ENCODE assay signal across 9 mouse cellular contexts in the genomic region with DNA sequence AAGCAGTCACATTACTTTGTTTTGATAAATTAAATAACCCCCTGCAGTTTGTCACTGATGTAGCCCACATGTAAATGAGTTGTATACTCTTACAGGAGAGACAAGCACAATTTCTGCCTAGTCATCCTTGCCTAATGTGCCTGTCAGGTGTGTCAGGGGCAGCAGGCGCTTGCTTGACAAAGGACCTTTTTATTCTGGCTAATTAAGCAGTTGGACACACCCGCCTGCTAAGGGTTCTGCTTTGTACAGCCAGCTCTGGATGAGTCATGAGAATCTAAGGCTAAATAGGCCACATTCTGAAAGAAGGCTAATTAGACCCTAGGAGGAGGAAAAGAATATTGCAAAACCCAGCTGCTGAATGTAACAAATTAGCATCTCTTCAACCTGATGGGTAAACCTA.
DNase-seq lines count a peak whose midpoint lies in the region; ATAC-seq lines count a peak whose summit lies in the region.
"Had no signal": no experiment of that assay in that cellular context is flagged by ENCODE, and none has a peak within 500 bp of the region (broad histone marks: within the 10 kb centered on the region; RNA-seq: fewer than 3 reads in every experiment).

No protein-coding gene starts in this region.

- 0 out of 2 replicates have a peak, but pooled peaks cover 3% of the 10 kb centered on the region for H3K36me3 ChIP-seq in hindbrain, embryonic 12.5 days
- H3K36me3 ChIP-seq in midbrain, embryonic 14.5 days (ENCODE audit: control insufficient read depth, insufficient read depth, low read length): 0 out of 2 replicates have a peak, but pooled peaks cover 4% of the 10 kb centered on the region

- peak; percentile 92 for ATAC-seq in hindbrain, embryonic 12.5 days (ENCODE audit: low FRiP score)
- peak; percentile 46; the same call in 1 of the 2 replicates for ATAC-seq in midbrain, embryonic 14.5 days (ENCODE audit: low FRiP score, low TSS enrichment)
- ATAC-seq in monocyte, adult 5-6 weeks (replicated peaks; ENCODE audit: insufficient number of reproducible peaks, low FRiP score, low TSS enrichment, poor library complexity, severe bottlenecking): no peak

- H3K9ac ChIP-seq in hindbrain, embryonic 12.5 days: no peak overlapping the region
- no peak overlapping the region for H3K9ac ChIP-seq in midbrain, embryonic 14.5 days (replicated peaks; ENCODE audit: low read length)
- H3K9ac ChIP-seq: lung, embryonic 14.5 days had no signal

- H3K9me3 ChIP-seq in hindbrain, embryonic 12.5 days (replicated peaks): no peaks in the 10 kb centered on the region
- H3K9me3 ChIP-seq in midbrain, embryonic 14.5 days (ENCODE audit: control insufficient read depth, low read length): no peaks in the 10 kb centered on the region

- peaks cover 12% of the 10 kb centered on the region for H3K4me1 ChIP-seq in hindbrain, embryonic 12.5 days
- H3K4me1 ChIP-seq in midbrain, embryonic 14.5 days (ENCODE audit: control insufficient read depth, insufficient read depth, low read length): peaks cover 8% of the 10 kb centered on the region

- H3K27ac ChIP-seq in hindbrain, embryonic 12.5 days: peak overlapping the region; percentile 60; the same call in 1 of the 2 replicates
- no peak overlapping the region for H3K27ac ChIP-seq in midbrain, embryonic 14.5 days (replicated peaks; ENCODE audit: low read depth, low read length)

- no peaks in the 10 kb centered on the region for H3K27me3 ChIP-seq in hindbrain, embryonic 12.5 days
- H3K27me3 ChIP-seq in midbrain, embryonic 14.5 days (ENCODE audit: control insufficient read depth, insufficient read depth, low read length): no peaks in the 10 kb centered on the region

- 33% methylated on average over 2 of the region's 2 CpGs for WGBS in hindbrain, embryonic 12.5 days
- 15% methylated on average over 2 of the region's 2 CpGs for WGBS in midbrain, embryonic 14.5 days

- H3K4me3 ChIP-seq in hindbrain, embryonic 12.5 days: no peak overlapping the region
- no peak overlapping the region for H3K4me3 ChIP-seq in midbrain, embryonic 14.5 days (replicated peaks; ENCODE audit: low read depth, low read length)

- no peak overlapping the region for H3K4me2 ChIP-seq in hindbrain, embryonic 12.5 days (replicated peaks)
- H3K4me2 ChIP-seq in midbrain, embryonic 14.5 days (ENCODE audit: low read length): no peak overlapping the region
- H3K4me2 ChIP-seq: lung, embryonic 14.5 days had no signal

- peak; percentile 55 for DNase-seq in right cerebral cortex, adult 18-20 months
- no peak for DNase-seq in right cerebral cortex, postnatal 14 days
- peak; percentile 33 to 44 for DNase-seq in cerebellum, postnatal 14 days
- peak; percentile 40 for DNase-seq in midbrain, embryonic 14.5 days
- DNase-seq in heart, postnatal 4 days: no peak
- no peak for DNase-seq in urinary bladder, postnatal 36 days (ENCODE audit: low spot score in 2 of 2)
- DNase-seq: lung, embryonic 14.5 days had no signal

Comparison
In these comparisons a context has a peak if more than half of its experiments do, and no peak if none do; other contexts are left out.
1. DNase-seq: peak in right cerebral cortex, adult 18-20 months (single experiment), cerebellum, postnatal 14 days (2 of 2) and midbrain, embryonic 14.5 days (single experiment); none in right cerebral cortex, postnatal 14 days (single experiment), heart, postnatal 4 days (single experiment) and urinary bladder, postnatal 36 days (0 of 2).